Mouse (Mus musculus): ENCODE data around the gene Rec114. TPM values are rescaled to one million over a fixed set of nuclear protein-coding genes. Genes with fewer than 3 reads are reported as not detected.

Rec114 gene
- polyA plus RNA-seq, 1 experiment from 2014 or later: 1.5 TPM

- H3K9ac ChIP-seq: no peak overlapping the region
- no peaks in the 10 kb centered on the region for H3K4me1 ChIP-seq (replicated peaks)
- no peak overlapping the region for H3K4me2 ChIP-seq
- no peak overlapping the region for H3K27ac ChIP-seq (replicated peaks)
- no peak overlapping the region for H3K4me3 ChIP-seq
- H3K9me3 ChIP-seq: no peaks in the 10 kb centered on the region
- ATAC-seq (ENCODE audit: low read depth): no peak
- 12% methylated on average over 2 of the region's 2 CpGs for WGBS
- no peaks in the 10 kb centered on the region for H3K27me3 ChIP-seq
- H3K36me3 ChIP-seq: no peaks in the 10 kb centered on the region
Observed at GRCm38 (mm10) chr9:58709939-58710338, 33.8 kb downstream of the Rec114 start.

GRCm38 (mm10) chr9:58707796-58708195 is 36.0 kb downstream of the Rec114 start:
- H3K27me3 ChIP-seq: no peaks in the 10 kb centered on the region
- ATAC-seq (ENCODE audit: low read depth): no peak
- no peak overlapping the region for H3K27ac ChIP-seq (replicated peaks)
- no peaks in the 10 kb centered on the region for H3K9me3 ChIP-seq
- H3K4me3 ChIP-seq: no peak overlapping the region
- no peak overlapping the region for H3K4me2 ChIP-seq
- H3K9ac ChIP-seq: no peak overlapping the region
- 85% methylated on average over 11 of the region's 11 CpGs for WGBS
- H3K4me1 ChIP-seq (replicated peaks): no peaks in the 10 kb centered on the region
- H3K36me3 ChIP-seq: no peaks in the 10 kb centered on the region

GRCm38 (mm10) chr9:58706024-58706423 is 37.7 kb downstream of the Rec114 start:
- no peak overlapping the region for H3K4me3 ChIP-seq
- no peak overlapping the region for H3K27ac ChIP-seq (replicated peaks)
- no peak for ATAC-seq (ENCODE audit: low read depth)
- H3K4me1 ChIP-seq (replicated peaks): no peaks in the 10 kb centered on the region
- no peaks in the 10 kb centered on the region for H3K9me3 ChIP-seq
- WGBS: 83% methylated on average over 7 of the region's 7 CpGs
- no peaks in the 10 kb centered on the region for H3K27me3 ChIP-seq
- no peak overlapping the region for H3K9ac ChIP-seq
- no peak overlapping the region for H3K4me2 ChIP-seq
- H3K36me3 ChIP-seq: no peaks in the 10 kb centered on the region

GRCm38 (mm10) chr9:58703766-58704165 is 40.0 kb downstream of the Rec114 start:
- no peak overlapping the region for H3K9ac ChIP-seq
- H3K27ac ChIP-seq (replicated peaks): no peak overlapping the region
- H3K9me3 ChIP-seq: no peaks in the 10 kb centered on the region
- H3K27me3 ChIP-seq: no peaks in the 10 kb centered on the region
- 84% methylated on average over 7 of the region's 7 CpGs for WGBS
- H3K4me1 ChIP-seq (replicated peaks): no peaks in the 10 kb centered on the region
- no peaks in the 10 kb centered on the region for H3K36me3 ChIP-seq
- H3K4me2 ChIP-seq: no peak overlapping the region
- no peak for ATAC-seq (ENCODE audit: low read depth)
- no peak overlapping the region for H3K4me3 ChIP-seq

- H3K4me3 ChIP-seq: no peak overlapping the region
- ATAC-seq (ENCODE audit: low read depth): no peak
- H3K27me3 ChIP-seq: no peaks in the 10 kb centered on the region
- no peak overlapping the region for H3K4me2 ChIP-seq
- WGBS: 90% methylated on average over 2 of the region's 2 CpGs
- H3K4me1 ChIP-seq (replicated peaks): no peaks in the 10 kb centered on the region
- no peaks in the 10 kb centered on the region for H3K9me3 ChIP-seq
- no peak overlapping the region for H3K9ac ChIP-seq
- H3K27ac ChIP-seq (replicated peaks): no peak overlapping the region
- H3K36me3 ChIP-seq: no peaks in the 10 kb centered on the region
Observed at GRCm38 (mm10) chr9:58701751-58702150, 42.0 kb downstream of the Rec114 start.

GRCm38 (mm10) chr9:58698486-58698885 is 45.3 kb downstream of the Rec114 start:
- Histone ChIP-seq H3K27me3 (no peaks in the 10 kb centered on the region), H3K9ac (no peak overlapping the region), H3K4me2 (no peak overlapping the region), H3K27ac (replicated peaks) (no peak overlapping the region), H3K36me3 (no peaks in the 10 kb centered on the region), H3K4me3 (no peak overlapping the region), H3K9me3 (no peaks in the 10 kb centered on the region), H3K4me1 (replicated peaks) (no peaks in the 10 kb centered on the region)
- ATAC-seq (ENCODE audit: low read depth): no peak
- 95% methylated on average over 2 of the region's 2 CpGs for WGBS

GRCm38 (mm10) chr9:58691471-58691870 is 52.3 kb downstream of the Rec114 start:
- no peaks in the 10 kb centered on the region for H3K4me1 ChIP-seq (replicated peaks)
- H3K27me3 ChIP-seq: no peaks in the 10 kb centered on the region
- H3K4me2 ChIP-seq: no peak overlapping the region
- no peak overlapping the region for H3K4me3 ChIP-seq
- no peak overlapping the region for H3K27ac ChIP-seq (replicated peaks)
- no peaks in the 10 kb centered on the region for H3K36me3 ChIP-seq
- ATAC-seq (ENCODE audit: low read depth): no peak
- H3K9me3 ChIP-seq: no peaks in the 10 kb centered on the region
- 88% methylated on average over 7 of the region's 7 CpGs for WGBS
- no peak overlapping the region for H3K9ac ChIP-seq

GRCm38 (mm10) chr9:58690701-58691100 is 53.1 kb downstream of the Rec114 start:
- ATAC-seq (ENCODE audit: low read depth): no peak
- H3K4me1 ChIP-seq (replicated peaks): no peaks in the 10 kb centered on the region
- H3K36me3 ChIP-seq: no peaks in the 10 kb centered on the region
- H3K9ac ChIP-seq: no peak overlapping the region
- no peak overlapping the region for H3K4me3 ChIP-seq
- no peak overlapping the region for H3K27ac ChIP-seq (replicated peaks)
- 77% methylated on average over 4 of the region's 4 CpGs for WGBS
- H3K4me2 ChIP-seq: no peak overlapping the region
- H3K27me3 ChIP-seq: no peaks in the 10 kb centered on the region
- H3K9me3 ChIP-seq: no peaks in the 10 kb centered on the region

GRCm38 (mm10) chr9:58688076-58688475 is 55.7 kb downstream of the Rec114 start:
- H3K4me2 ChIP-seq: no peak overlapping the region
- no peak overlapping the region for H3K4me3 ChIP-seq
- H3K27ac ChIP-seq (replicated peaks): no peak overlapping the region
- no peak overlapping the region for H3K9ac ChIP-seq
- no peaks in the 10 kb centered on the region for H3K36me3 ChIP-seq
- H3K4me1 ChIP-seq (replicated peaks): no peaks in the 10 kb centered on the region
- no peaks in the 10 kb centered on the region for H3K27me3 ChIP-seq
- ATAC-seq (ENCODE audit: low read depth): no peak
- H3K9me3 ChIP-seq: no peaks in the 10 kb centered on the region
- 83% methylated on average over 4 of the region's 4 CpGs for WGBS

- no peak for ATAC-seq (ENCODE audit: low read depth)
- 89% methylated on average over 10 of the region's 10 CpGs for WGBS
Observed at GRCm38 (mm10) chr9:58685290-58685689, 58.5 kb downstream of the Rec114 start.

GRCm38 (mm10) chr9:58683372-58683771 is 60.4 kb downstream of the Rec114 start:
- no peak overlapping the region for H3K9ac ChIP-seq
- H3K4me1 ChIP-seq (replicated peaks): no peaks in the 10 kb centered on the region
- H3K36me3 ChIP-seq: no peaks in the 10 kb centered on the region
- H3K9me3 ChIP-seq: no peaks in the 10 kb centered on the region
- H3K4me3 ChIP-seq: no peak overlapping the region
- 48% methylated on average over 6 of the region's 6 CpGs for WGBS
- no peak overlapping the region for H3K27ac ChIP-seq (replicated peaks)
- H3K4me2 ChIP-seq: no peak overlapping the region
- no peaks in the 10 kb centered on the region for H3K27me3 ChIP-seq
- ATAC-seq (ENCODE audit: low read depth): no peak

More at GRCm38 (mm10) chr9:58685290-58685689, 58.5 kb downstream of the Rec114 start:
- H3K4me3 ChIP-seq: no peak overlapping the region
- no peaks in the 10 kb centered on the region for H3K27me3 ChIP-seq
- H3K9ac ChIP-seq: no peak overlapping the region
- no peaks in the 10 kb centered on the region for H3K4me1 ChIP-seq (replicated peaks)
- no peaks in the 10 kb centered on the region for H3K9me3 ChIP-seq
- H3K27ac ChIP-seq (replicated peaks): no peak overlapping the region
- no peak overlapping the region for H3K4me2 ChIP-seq
- no peaks in the 10 kb centered on the region for H3K36me3 ChIP-seq

- no peaks in the 10 kb centered on the region for H3K4me1 ChIP-seq (replicated peaks)
- no peak overlapping the region for H3K27ac ChIP-seq (replicated peaks)
- H3K27me3 ChIP-seq: no peaks in the 10 kb centered on the region
- no peaks in the 10 kb centered on the region for H3K9me3 ChIP-seq
- H3K4me2 ChIP-seq: no peak overlapping the region
- H3K4me3 ChIP-seq: no peak overlapping the region
- ATAC-seq (ENCODE audit: low read depth): no peak
- H3K9ac ChIP-seq: no peak overlapping the region
- WGBS: 78% methylated on average over 6 of the region's 6 CpGs
- no peaks in the 10 kb centered on the region for H3K36me3 ChIP-seq
Observed at GRCm38 (mm10) chr9:58682106-58682505, 61.7 kb downstream of the Rec114 start.

- WGBS: 66% methylated on average over 2 of the region's 2 CpGs
- H3K27me3 ChIP-seq: no peaks in the 10 kb centered on the region
Observed at GRCm38 (mm10) chr9:58681411-58681810, 62.4 kb downstream of the Rec114 start.

More at GRCm38 (mm10) chr9:58681411-58681810, 62.4 kb downstream of the Rec114 start:
- no peak for ATAC-seq (ENCODE audit: low read depth)
- Histone ChIP-seq H3K4me1 (replicated peaks) (no peaks in the 10 kb centered on the region), H3K36me3 (no peaks in the 10 kb centered on the region), H3K4me2 (no peak overlapping the region), H3K27ac (replicated peaks) (no peak overlapping the region), H3K9me3 (no peaks in the 10 kb centered on the region), H3K4me3 (no peak overlapping the region), H3K9ac (no peak overlapping the region)

All from neural tube, embryonic 13.5 days (tissue).